24 mouse cellular contexts compared by ENCODE assay signal in the genomic region with DNA sequence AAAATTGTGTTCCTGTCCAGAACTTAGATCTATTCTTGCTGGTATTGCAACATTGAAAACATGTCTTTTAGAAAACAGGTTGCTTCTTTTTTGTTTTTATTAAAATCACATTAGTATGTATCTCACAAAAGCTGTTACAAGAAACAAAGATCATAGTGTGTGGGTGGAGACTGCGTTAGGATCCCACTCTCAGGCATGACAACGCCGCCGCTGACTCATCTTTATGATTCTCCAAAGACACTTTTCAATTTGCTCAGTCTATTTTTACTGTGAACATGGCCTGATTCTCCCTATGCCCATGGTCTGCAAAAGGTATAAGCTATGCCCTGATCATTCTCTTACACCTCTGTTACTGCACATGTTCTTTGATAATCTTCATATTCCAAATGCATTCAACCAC. TPM values are rescaled to one million over a fixed set of nuclear protein-coding genes. Genes with fewer than 3 reads are reported as not detected.
"Had no signal": no experiment of that assay in that cellular context is flagged by ENCODE, and none has a peak within 500 bp of the region (broad histone marks: within the 10 kb centered on the region; RNA-seq: fewer than 3 reads in every experiment).

No protein-coding gene starts in this region.

- H3K36me3 ChIP-seq: kidney, embryonic 15.5 days; limb, embryonic 12.5 days; limb, embryonic 15.5 days; midbrain, embryonic 12.5 days; midbrain, embryonic 15.5 days; neural tube, embryonic 12.5 days; neural tube, embryonic 15.5 days had no signal

- H3K4me1 ChIP-seq: kidney, embryonic 15.5 days; limb, embryonic 12.5 days; limb, embryonic 15.5 days; midbrain, embryonic 15.5 days; neural tube, embryonic 12.5 days; neural tube, embryonic 15.5 days had no signal

- H3K9ac ChIP-seq: kidney, embryonic 15.5 days; limb, embryonic 12.5 days; limb, embryonic 15.5 days; liver, embryonic 14.5 days; liver, postnatal 0 days; lung, embryonic 14.5 days; midbrain, embryonic 12.5 days; midbrain, embryonic 15.5 days; neural tube, embryonic 12.5 days; neural tube, embryonic 15.5 days had no signal

- H3K27ac ChIP-seq: kidney, embryonic 15.5 days; left cerebral cortex, adult 2 months; limb, embryonic 12.5 days; limb, embryonic 15.5 days; liver, embryonic 14.5 days; macrophage; midbrain, embryonic 12.5 days; midbrain, embryonic 15.5 days; neural tube, embryonic 12.5 days; neural tube, embryonic 15.5 days; stomach, postnatal 0 days had no signal

- H3K27me3 ChIP-seq: kidney, embryonic 15.5 days; limb, embryonic 12.5 days; limb, embryonic 15.5 days; midbrain, embryonic 12.5 days; midbrain, embryonic 15.5 days; neural tube, embryonic 12.5 days; neural tube, embryonic 15.5 days had no signal

- H3K9me3 ChIP-seq: kidney, embryonic 15.5 days; limb, embryonic 12.5 days; limb, embryonic 15.5 days; midbrain, embryonic 12.5 days; midbrain, embryonic 15.5 days; neural tube, embryonic 12.5 days; neural tube, embryonic 15.5 days had no signal

- ATAC-seq: liver, postnatal 0 days; lung, postnatal 0 days; midbrain, embryonic 15.5 days had no signal

- DNase-seq: kidney, adult 11 months; kidney, adult 8-10 months; kidney, postnatal 10 days; kidney, postnatal 36 days; liver, postnatal 0 days; lung, embryonic 14.5 days; right cerebral cortex, postnatal 4 days; thymus, adult 2 months; thymus, postnatal 14 days; thymus, postnatal 4 days had no signal

- H3K4me3 ChIP-seq: kidney, embryonic 15.5 days; left cerebral cortex, adult 2 months; limb, embryonic 12.5 days; limb, embryonic 15.5 days; midbrain, embryonic 12.5 days; midbrain, embryonic 15.5 days; neural tube, embryonic 12.5 days; neural tube, embryonic 15.5 days had no signal

- H3K4me2 ChIP-seq: kidney, embryonic 15.5 days; limb, embryonic 12.5 days; limb, embryonic 15.5 days; liver, embryonic 11.5 days; lung, embryonic 14.5 days; midbrain, embryonic 12.5 days; midbrain, embryonic 15.5 days; neural tube, embryonic 12.5 days; neural tube, embryonic 15.5 days had no signal

RNA-seq across cellular contexts. Expression of a gene that starts 24.8 kb away (rescaled TPM):
- total RNA-seq: megakaryocyte, adult 5-6 weeks had no signal
- polyA plus RNA-seq: macrophage had no signal
